Mouse (Mus musculus) C2C12 (cell line): ENCODE results near the gene Wfdc2. TPM values are rescaled to one million over a fixed set of nuclear protein-coding genes. Genes with fewer than 3 reads are reported as not detected.

Source experiments
- H3K27me3 ChIP-seq: one replicate; pipeline ENCODE4 v1.6.1; 2011; ENCODE audit not compliant: control insufficient read depth, insufficient read depth, insufficient read length
- H3K36me3 ChIP-seq: one replicate; pipeline ENCODE4 v1.6.1; 2011; ENCODE audit not compliant: control insufficient read depth, insufficient read depth
- H3K4me3 ChIP-seq: one replicate; pipeline ENCODE4 v1.5.1; 2011; ENCODE audit warnings: mild to moderate bottlenecking, control low read depth; ENCODE audit not compliant: poor library complexity, insufficient read depth, severe bottlenecking
- H3K79me2 ChIP-seq: one replicate; pipeline ENCODE4 v1.6.1; 2011; ENCODE audit not compliant: control insufficient read depth, insufficient read depth
- H3K79me3 ChIP-seq: one replicate; pipeline ENCODE4 v1.6.1; 2011; ENCODE audit warnings: low read depth, control low read depth
- H3ac ChIP-seq: one replicate; pipeline ENCODE3; 2011; ENCODE audit warnings: low read depth; ENCODE audit not compliant: control insufficient read depth, insufficient read length
- CEBPB ChIP-seq: IDR thresholded peaks from one replicate; pipeline ENCODE4 v1.6.1; 2011; ENCODE audit warnings: low read depth, mild to moderate bottlenecking, control low read depth, moderate library complexity
- CTCF ChIP-seq: IDR thresholded peaks from one replicate; pipeline ENCODE4 v1.5.1; 2011; ENCODE audit not compliant: control insufficient read depth, insufficient read depth, insufficient read length
- FOSL1 ChIP-seq: IDR thresholded peaks from one replicate; pipeline ENCODE4 v1.8.0; 2011; ENCODE audit warnings: mild to moderate bottlenecking, low read length; ENCODE audit not compliant: poor library complexity, insufficient read depth, severe bottlenecking
- MAX ChIP-seq: IDR thresholded peaks from one replicate; pipeline ENCODE4 v1.6.1; 2011; ENCODE audit warnings: mild to moderate bottlenecking, control low read depth
- MYOD1 ChIP-seq: IDR thresholded peaks from one replicate; pipeline ENCODE4 v1.6.1; 2011; ENCODE audit warnings: low read depth; ENCODE audit not compliant: control insufficient read depth, insufficient read length
- MYOG ChIP-seq: IDR thresholded peaks from one replicate; pipeline ENCODE4 v1.6.1; 2011; ENCODE audit not compliant: control insufficient read depth, insufficient read length; ENCODE audit errors: extremely low read depth
- USF1 ChIP-seq: IDR thresholded peaks from one replicate; pipeline ENCODE4 v1.6.1; 2011; ENCODE audit warnings: low read depth, mild to moderate bottlenecking, control low read depth, moderate library complexity
- polyA plus RNA-seq: library from polyadenylated mRNA; unstranded; fragments of >200 nt; fragmentation: generic; extraction: Trizol; gene quantifications from one replicate; pipeline ENCODE4 v1.2.1, GENCODE M21; 2012; ENCODE audit warnings: missing spikeins

The Wfdc2 gene
- polyA plus RNA-seq, 1 experiment, result not detected

DNA sequence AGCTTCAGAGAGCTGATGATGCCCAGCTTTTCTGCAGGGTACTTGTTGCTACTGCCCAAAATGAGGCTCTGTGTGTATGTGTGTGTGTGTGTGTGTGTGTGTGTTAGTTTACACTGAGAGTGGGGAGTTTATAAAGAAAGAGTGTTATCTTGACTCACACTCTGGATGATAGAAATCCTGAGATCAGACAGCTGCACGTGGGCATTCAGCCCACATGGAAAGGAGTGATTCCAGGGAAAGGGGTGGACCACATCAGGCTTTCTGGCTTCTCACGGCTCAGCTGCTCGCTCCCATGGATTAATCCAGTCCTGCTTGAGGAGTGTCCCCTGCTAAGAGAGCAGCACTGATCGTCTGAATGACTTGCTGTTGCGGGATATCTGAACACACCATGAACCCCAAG, 20.1 kb upstream of the Wfdc2 start:
- no peaks in the 10 kb centered on the region for H3K36me3 ChIP-seq
- H3K4me3 ChIP-seq, result no peak overlapping the region
- H3K27me3 ChIP-seq, result peaks cover 38% of the 10 kb centered on the region
- no peaks in the 10 kb centered on the region for H3K79me2 ChIP-seq
- H3K79me3 ChIP-seq, result no peaks in the 10 kb centered on the region
- TF ChIP-seq MYOD1 (no peak), MAX (no peak), CEBPB (no peak), MYOG (no peak), USF1 (no peak)
- H3ac ChIP-seq, result no peak overlapping the region

DNA sequence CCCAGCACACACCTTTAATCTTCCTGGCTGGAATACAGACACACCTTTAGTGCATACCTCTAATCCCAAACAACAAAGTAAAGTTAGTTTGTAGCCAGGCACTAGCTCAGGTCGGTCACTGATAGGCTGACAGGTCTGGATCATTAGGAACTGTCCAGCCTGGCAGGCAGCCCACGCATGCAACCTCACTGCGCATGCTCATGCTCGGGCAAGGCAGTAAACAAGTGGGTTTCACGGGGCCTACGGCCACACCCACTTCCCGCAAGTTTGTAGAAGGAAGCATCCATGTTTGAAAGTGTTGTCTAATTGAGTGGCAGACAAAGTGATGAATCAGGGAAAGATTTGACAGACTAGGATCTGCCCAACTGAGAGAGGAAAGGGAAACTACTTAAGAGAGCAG, 19.6 kb upstream of the Wfdc2 start:
- H3K79me2 ChIP-seq, result no peaks in the 10 kb centered on the region
- H3ac ChIP-seq, result no peak overlapping the region
- no peak for TF ChIP-seq MAX
- TF ChIP-seq FOSL1, result no peak
- no peak for TF ChIP-seq USF1
- TF ChIP-seq MYOD1, result no peak
- no peak for TF ChIP-seq CEBPB
- TF ChIP-seq MYOG, result no peak
- no peak for TF ChIP-seq CTCF
- H3K27me3 ChIP-seq, result peaks cover 36% of the 10 kb centered on the region
- H3K4me3 ChIP-seq, result no peak overlapping the region
- no peaks in the 10 kb centered on the region for H3K36me3 ChIP-seq
- H3K79me3 ChIP-seq, result no peaks in the 10 kb centered on the region

DNA sequence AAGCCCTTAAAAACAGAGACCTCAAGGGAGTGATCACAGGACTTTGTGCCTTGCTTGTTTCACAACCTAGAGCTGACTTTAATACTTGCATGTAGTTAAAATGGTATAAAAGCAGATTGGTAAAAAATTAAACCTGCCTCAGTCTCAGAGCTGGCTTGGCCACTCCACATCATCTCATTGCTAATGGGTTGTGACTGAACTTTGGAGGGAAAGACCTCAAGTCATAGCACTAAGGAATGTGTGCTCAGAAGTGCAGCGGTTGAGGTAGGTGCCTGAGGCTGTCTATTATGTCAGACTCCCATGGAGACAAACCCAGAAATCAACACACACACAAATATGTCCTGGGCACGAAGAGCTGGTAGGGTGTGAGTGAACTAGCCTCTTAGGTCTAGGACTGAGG, 18.5 kb upstream of the Wfdc2 start:
- Histone ChIP-seq H3K27me3 (peaks cover 32% of the 10 kb centered on the region), H3K79me2 (no peaks in the 10 kb centered on the region), H3K4me3 (no peak overlapping the region), H3K36me3 (no peaks in the 10 kb centered on the region), H3ac (no peak overlapping the region), H3K79me3 (no peaks in the 10 kb centered on the region)
- TF ChIP-seq MYOG, result no peak

DNA sequence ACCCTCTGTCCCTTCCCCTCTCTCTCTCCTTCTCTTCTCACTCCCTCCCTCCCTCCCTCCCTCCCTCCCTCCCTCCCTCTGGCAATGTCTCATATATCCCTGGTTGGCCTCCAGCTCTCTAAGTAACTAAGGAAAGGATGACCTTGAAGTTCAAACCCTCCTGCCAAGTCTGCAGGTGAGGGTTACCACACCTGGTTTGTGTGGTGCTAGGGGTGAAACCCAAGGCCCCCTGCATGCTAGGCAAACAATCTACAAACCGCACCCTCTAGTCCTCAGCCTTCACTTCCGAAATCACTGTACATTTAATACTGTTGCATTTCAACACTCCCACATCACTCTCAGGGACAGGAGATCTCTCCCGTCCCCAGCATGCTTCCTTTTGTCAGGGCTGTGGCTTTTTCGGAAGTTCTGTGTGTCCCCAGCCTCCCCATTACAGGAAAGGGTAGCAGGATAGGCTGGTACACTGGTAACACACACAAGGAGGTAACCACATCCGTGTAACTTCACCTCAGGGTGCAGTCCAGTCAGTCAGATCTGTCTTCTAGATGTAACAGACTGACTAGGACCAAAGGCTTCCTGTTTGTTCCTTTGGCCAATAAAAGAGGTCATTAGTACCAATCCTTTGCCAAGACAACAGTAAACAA, 17.6 kb upstream of the Wfdc2 start:
- H3K79me2 ChIP-seq, result no peaks in the 10 kb centered on the region
- peaks cover 32% of the 10 kb centered on the region for H3K27me3 ChIP-seq
- H3K4me3 ChIP-seq, result no peak overlapping the region
- H3ac ChIP-seq, result no peak overlapping the region
- H3K36me3 ChIP-seq, result no peaks in the 10 kb centered on the region
- H3K79me3 ChIP-seq, result no peaks in the 10 kb centered on the region
- no peak for TF ChIP-seq CEBPB
- no peak for TF ChIP-seq MAX
- TF ChIP-seq FOSL1, result no peak
- TF ChIP-seq CTCF, result no peak
- no peak for TF ChIP-seq MYOD1
- TF ChIP-seq USF1, result no peak
- TF ChIP-seq MYOG, result no peak

DNA sequence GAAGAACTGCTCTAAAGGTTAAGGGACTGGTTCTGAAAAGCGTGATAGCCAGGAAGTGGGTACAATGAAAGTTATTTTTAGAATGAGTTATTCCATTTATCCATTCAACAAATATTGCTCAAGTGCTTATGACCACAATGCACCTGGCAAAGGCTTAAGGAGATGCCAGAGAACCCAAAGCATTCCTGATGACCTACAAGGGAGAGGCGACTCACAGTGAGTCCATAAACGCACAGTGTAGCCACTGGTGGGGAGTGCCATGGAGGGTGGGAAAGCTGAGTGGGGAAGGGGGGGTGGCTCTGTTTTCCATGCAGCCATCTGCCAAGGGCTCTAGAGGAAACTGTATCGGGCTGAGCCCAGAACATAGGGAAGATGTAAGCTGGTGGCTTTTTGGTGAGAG, 12.9 kb upstream of the Wfdc2 start:
- Histone ChIP-seq H3K79me2 (no peaks in the 10 kb centered on the region), H3K36me3 (no peaks in the 10 kb centered on the region), H3K27me3 (peaks cover 44% of the 10 kb centered on the region), H3ac (no peak overlapping the region), H3K4me3 (no peak overlapping the region), H3K79me3 (no peaks in the 10 kb centered on the region)
- TF ChIP-seq FOSL1 (no peak), CEBPB (peak; percentile 13), CTCF (no peak), MYOG (no peak), MAX (no peak), MYOD1 (no peak)

DNA sequence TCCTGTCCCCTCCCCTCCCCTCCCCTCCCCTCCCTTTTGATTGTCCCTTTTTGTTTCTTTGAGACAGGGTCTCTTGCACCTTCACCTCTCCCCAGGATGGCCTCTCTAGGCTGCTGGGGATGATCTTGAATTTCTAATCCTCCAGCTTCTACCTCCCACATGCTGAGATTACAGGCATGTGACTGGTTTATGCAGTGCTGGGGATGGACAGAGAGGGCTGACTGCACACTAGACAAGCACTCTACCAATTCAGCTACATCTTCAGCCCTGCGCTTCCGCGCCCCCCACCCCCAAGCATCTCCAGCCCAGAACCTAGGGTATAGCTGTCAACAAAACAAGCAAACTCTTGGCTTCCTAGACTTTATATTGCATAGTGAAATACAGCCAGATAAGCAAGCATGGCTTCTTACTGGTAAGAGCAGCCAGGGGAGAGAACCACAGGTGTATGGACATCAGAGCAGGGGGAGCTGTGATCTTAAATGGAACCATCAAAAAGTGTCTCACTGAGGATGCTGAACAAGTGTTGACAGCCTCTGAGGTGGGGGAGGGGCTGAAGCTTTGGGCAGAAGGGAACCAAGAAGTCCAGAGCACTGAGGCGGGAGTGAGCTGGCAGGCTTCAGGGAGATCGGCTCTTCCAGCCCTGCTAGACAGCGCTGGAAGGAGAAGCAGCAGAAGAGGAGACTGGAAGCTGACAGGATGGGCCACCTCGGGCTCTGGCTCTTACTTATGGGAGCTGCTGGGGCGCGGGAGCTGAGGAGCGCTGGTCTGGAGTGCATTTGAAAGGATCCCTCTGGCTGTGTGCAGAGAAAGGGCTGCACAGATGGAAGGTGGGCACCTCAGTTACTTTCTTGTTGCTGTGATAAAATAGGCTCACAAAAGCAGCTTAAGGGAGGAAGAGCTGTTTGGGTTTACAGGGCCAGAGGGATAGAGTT, 12.0 kb upstream of the Wfdc2 start:
- Histone ChIP-seq H3K79me2 (no peaks in the 10 kb centered on the region), H3K27me3 (peaks cover 44% of the 10 kb centered on the region), H3K4me3 (no peak overlapping the region), H3K36me3 (no peaks in the 10 kb centered on the region), H3K79me3 (no peaks in the 10 kb centered on the region), H3ac (no peak overlapping the region)
- TF ChIP-seq USF1 (no peak), MYOG (no peak), MYOD1 (no peak), MAX (no peak)
